Mouse (Mus musculus): ENCODE data around the gene Tcp10c. TPM values are rescaled to one million over a fixed set of nuclear protein-coding genes. Genes with fewer than 3 reads are reported as not detected.
"Not testable (repeated sequence)": the region's sequence is repeated elsewhere in the genome, so short reads cannot be mapped to it uniquely, and the experiment has no call there.

The Tcp10c gene
- polyA plus RNA-seq, 2 experiments: not detected

DNA sequence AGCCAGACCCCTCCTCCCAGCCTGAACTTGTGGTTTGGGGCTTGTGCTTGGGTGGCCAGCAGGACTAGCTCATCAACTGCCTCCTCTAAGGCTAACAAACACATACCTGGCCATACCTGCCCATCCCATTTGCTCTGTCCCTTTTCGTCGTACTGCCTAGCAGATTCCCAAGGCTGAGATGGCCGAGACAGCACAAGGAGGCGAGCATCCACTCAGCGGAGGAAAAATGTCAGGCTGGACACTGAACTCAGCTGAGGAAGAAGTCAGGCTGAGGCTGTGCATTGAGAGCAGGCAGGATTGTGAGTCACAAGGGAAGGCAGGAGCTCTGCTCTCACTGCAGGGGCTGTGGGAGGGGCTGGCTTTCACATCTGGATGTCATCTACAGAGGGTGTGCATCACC, 68.3 kb downstream of the Tcp10c start:
- not testable (repeated sequence) for H3K36me3 ChIP-seq (ENCODE audit: control insufficient read depth, insufficient read depth, low read length); H3K9me3 ChIP-seq (ENCODE audit: control insufficient read depth, low read length); H3K27me3 ChIP-seq (ENCODE audit: control insufficient read depth, insufficient read depth, low read length); H3K27ac ChIP-seq (replicated peaks; ENCODE audit: low read depth, low read length); H3K9ac ChIP-seq (ENCODE audit: low read depth, low read length, severe bottlenecking); H3K4me1 ChIP-seq (ENCODE audit: control insufficient read depth, insufficient read depth, low read length); H3K4me3 ChIP-seq (replicated peaks; ENCODE audit: low read length); H3K4me2 ChIP-seq (replicated peaks; ENCODE audit: low read depth, low read length, severe bottlenecking); DNase-seq (ENCODE audit: low spot score)
- peak; percentile 42; the same call in 1 of the 2 replicates for ATAC-seq (ENCODE audit: low FRiP score, low read depth)
- 91% methylated on average over 5 of the region's 5 CpGs for WGBS

DNA sequence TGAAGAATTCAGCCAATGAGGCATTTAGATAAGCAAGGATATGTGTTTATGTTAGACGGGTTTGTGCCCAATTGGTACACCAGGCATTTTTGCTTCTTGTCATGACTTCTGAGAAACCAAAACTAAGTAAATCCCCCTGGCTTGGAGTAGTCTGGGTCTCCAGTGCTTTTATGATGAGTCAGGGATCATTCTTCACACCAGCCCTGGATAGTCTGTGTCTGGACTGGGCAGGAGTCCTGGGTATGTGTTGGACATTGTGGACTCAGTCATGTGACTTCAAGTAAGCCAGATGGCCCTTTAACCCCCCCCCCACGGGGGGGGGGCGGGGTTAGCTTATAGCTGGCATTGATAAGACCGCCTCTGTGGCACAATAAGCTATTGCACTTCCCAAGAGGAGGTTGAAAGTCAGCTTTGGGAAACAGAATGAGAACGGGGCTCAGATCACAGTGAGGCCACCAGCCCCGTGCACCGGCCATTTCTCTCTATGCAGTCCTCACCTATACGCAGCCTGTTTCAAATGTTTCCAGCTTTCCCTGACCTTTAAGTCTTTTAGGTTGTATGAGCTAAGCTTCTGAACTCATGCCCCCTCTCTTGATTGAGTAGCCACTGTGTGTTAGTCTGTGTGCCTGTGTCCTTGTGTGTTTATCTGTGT, 69.1 kb downstream of the Tcp10c start:
- ATAC-seq (ENCODE audit: low FRiP score, low read depth): 0 out of 2 replicates have a peak, but pooled peaks have one; percentile 56
- 75% methylated on average over 8 of the region's 8 CpGs for WGBS

DNA sequence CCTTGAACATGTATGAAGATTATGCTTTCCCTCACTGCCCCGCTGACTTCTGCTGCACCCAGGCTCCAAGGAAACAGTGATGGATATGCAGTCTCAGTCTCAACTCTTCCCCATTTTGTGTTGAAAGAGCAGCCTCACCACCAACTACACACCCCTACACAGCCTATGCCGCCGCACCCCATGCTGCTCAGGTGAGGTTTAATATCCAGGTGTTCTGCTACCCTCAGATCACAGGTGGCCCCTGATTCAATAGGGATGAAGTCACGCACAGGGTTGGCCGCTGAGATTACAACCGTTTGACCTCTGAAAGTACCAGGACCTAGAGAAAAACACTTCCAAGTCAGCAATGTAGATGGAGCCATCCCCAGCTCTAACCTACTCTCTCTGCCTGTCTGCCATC, 69.9 kb downstream of the Tcp10c start:
- WGBS: 92% methylated on average over 6 of the region's 6 CpGs
- H3K4me2 ChIP-seq (replicated peaks; ENCODE audit: low read depth, low read length, severe bottlenecking); H3K9ac ChIP-seq (ENCODE audit: low read depth, low read length, severe bottlenecking); H3K4me3 ChIP-seq (replicated peaks; ENCODE audit: low read length); H3K4me1 ChIP-seq (ENCODE audit: control insufficient read depth, insufficient read depth, low read length); H3K27ac ChIP-seq (replicated peaks; ENCODE audit: low read depth, low read length); H3K36me3 ChIP-seq (ENCODE audit: control insufficient read depth, insufficient read depth, low read length); ATAC-seq (ENCODE audit: low FRiP score, low read depth); DNase-seq (ENCODE audit: low spot score); H3K27me3 ChIP-seq (ENCODE audit: control insufficient read depth, insufficient read depth, low read length); H3K9me3 ChIP-seq (ENCODE audit: control insufficient read depth, low read length): not testable (repeated sequence)

More for the DNA sequence above, 69.1 kb downstream of the Tcp10c start:
- H3K4me1 ChIP-seq (ENCODE audit: control insufficient read depth, insufficient read depth, low read length); H3K9me3 ChIP-seq (ENCODE audit: control insufficient read depth, low read length); H3K27me3 ChIP-seq (ENCODE audit: control insufficient read depth, insufficient read depth, low read length); H3K9ac ChIP-seq (ENCODE audit: low read depth, low read length, severe bottlenecking); H3K27ac ChIP-seq (replicated peaks; ENCODE audit: low read depth, low read length); H3K4me3 ChIP-seq (replicated peaks; ENCODE audit: low read length); H3K36me3 ChIP-seq (ENCODE audit: control insufficient read depth, insufficient read depth, low read length); DNase-seq (ENCODE audit: low spot score); H3K4me2 ChIP-seq (replicated peaks; ENCODE audit: low read depth, low read length, severe bottlenecking): not testable (repeated sequence)

DNA sequence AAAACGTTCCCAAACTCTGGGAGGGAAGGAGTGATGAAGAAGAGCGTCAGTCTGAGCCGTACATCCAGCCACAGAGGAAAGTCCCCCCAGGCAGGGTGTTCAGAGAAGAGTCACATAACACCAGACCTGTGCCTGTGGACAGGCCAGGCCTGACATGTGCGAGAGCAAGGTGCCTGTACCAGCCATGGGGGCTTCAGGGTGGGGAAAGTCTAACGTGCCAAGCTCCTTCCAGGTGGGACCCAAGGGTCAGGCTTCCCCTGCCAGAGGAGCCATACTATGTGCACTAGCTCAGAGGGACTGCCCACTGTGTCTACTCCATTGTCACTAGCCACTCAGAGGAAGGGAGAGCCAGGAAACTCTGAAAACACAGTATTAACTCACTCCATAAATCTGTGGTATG, 71.3 kb downstream of the Tcp10c start:
- H3K4me3 ChIP-seq (replicated peaks; ENCODE audit: low read length); H3K9me3 ChIP-seq (ENCODE audit: control insufficient read depth, low read length); DNase-seq (ENCODE audit: low spot score); H3K27me3 ChIP-seq (ENCODE audit: control insufficient read depth, insufficient read depth, low read length); H3K4me1 ChIP-seq (ENCODE audit: control insufficient read depth, insufficient read depth, low read length); ATAC-seq (ENCODE audit: low FRiP score, low read depth); H3K36me3 ChIP-seq (ENCODE audit: control insufficient read depth, insufficient read depth, low read length); H3K27ac ChIP-seq (replicated peaks; ENCODE audit: low read depth, low read length); H3K9ac ChIP-seq (ENCODE audit: low read depth, low read length, severe bottlenecking); H3K4me2 ChIP-seq (replicated peaks; ENCODE audit: low read depth, low read length, severe bottlenecking): not testable (repeated sequence)
- 64% methylated on average over 2 of the region's 5 CpGs for WGBS

GRCm38 (mm10) chr17:13426508-13426907, 72.1 kb downstream of the Tcp10c start:
- H3K4me2 ChIP-seq (replicated peaks; ENCODE audit: low read depth, low read length, severe bottlenecking); ATAC-seq (ENCODE audit: low FRiP score, low read depth); H3K27me3 ChIP-seq (ENCODE audit: control insufficient read depth, insufficient read depth, low read length); H3K9ac ChIP-seq (ENCODE audit: low read depth, low read length, severe bottlenecking); H3K4me1 ChIP-seq (ENCODE audit: control insufficient read depth, insufficient read depth, low read length); DNase-seq (ENCODE audit: low spot score); H3K36me3 ChIP-seq (ENCODE audit: control insufficient read depth, insufficient read depth, low read length); H3K9me3 ChIP-seq (ENCODE audit: control insufficient read depth, low read length); H3K4me3 ChIP-seq (replicated peaks; ENCODE audit: low read length); H3K27ac ChIP-seq (replicated peaks; ENCODE audit: low read depth, low read length): not testable (repeated sequence)
- whole genome bisulfite sequencing: 98% methylated on average over 3 of the region's 6 CpGs

Other genes with a start within 250 kb of the Tcp10c start
- 0.10 TPM in 2 replicates for gene Unc93a, start 222.8 kb upstream of the Tcp10c start, polyA plus RNA-seq (2012; rRNA removed)
- gene Unc93a, start 222.8 kb upstream of the Tcp10c start, polyA plus RNA-seq (2014; fragmentation: Nextera tagmentation; extraction: Ambion mirVana): 0.12 and 0.21 TPM in 2 replicates
- gene Smok2a, start 133.4 kb upstream of the Tcp10c start, polyA plus RNA-seq (2012; rRNA removed): not detected in 2 replicates
- not detected in 2 replicates for gene Smok2a, start 133.4 kb upstream of the Tcp10c start, polyA plus RNA-seq (2014; fragmentation: Nextera tagmentation; extraction: Ambion mirVana)
- gene Smok2b, start 124.3 kb upstream of the Tcp10c start, polyA plus RNA-seq (2012; rRNA removed): not detected in 2 replicates
- gene Smok2b, start 124.3 kb upstream of the Tcp10c start, polyA plus RNA-seq (2014; fragmentation: Nextera tagmentation; extraction: Ambion mirVana): not detected in 2 replicates

Data from limb, embryonic 14.5 days (tissue).